Mouse (Mus musculus): ENCODE measurements around the gene Tmed6. TPM values are rescaled to one million over a fixed set of nuclear protein-coding genes. Genes with fewer than 3 reads are reported as not detected.
A peak's percentile ranks its signal among the peaks of the same experiment; 100 is the strongest.

The Tmed6 gene
- polyA plus RNA-seq, 1 experiment = not detected

- H3K4me3 ChIP-seq (ENCODE audit: insufficient read depth, low read length) = no peak overlapping the region
- TF ChIP-seq CTCF (IDR thresholded peaks at IDR 0.05; ENCODE audit: low read depth, low read length) = peak; percentile 64
- TF ChIP-seq POLR2A (IDR thresholded peaks at IDR 0.05; ENCODE audit: borderline replicate concordance, low read depth, low read length) = no peak
- peaks cover 13% of the 10 kb centered on the region for H3K4me1 ChIP-seq (ENCODE audit: control insufficient read depth, insufficient read depth, low read length)
- H3K27ac ChIP-seq (ENCODE audit: insufficient read depth, low read depth, low read length) = no peak overlapping the region
These were observed 39.1 kb upstream of the Tmed6 start for GRCm38 (mm10) chr8:107104547-107104946.

- no peak overlapping the region for H3K4me3 ChIP-seq (ENCODE audit: insufficient read depth, low read length)
- TF ChIP-seq POLR2A (IDR thresholded peaks at IDR 0.05; ENCODE audit: borderline replicate concordance, low read depth, low read length) = no peak
- no peak for TF ChIP-seq CTCF (IDR thresholded peaks at IDR 0.05; ENCODE audit: low read depth, low read length)
- no peak overlapping the region for H3K27ac ChIP-seq (ENCODE audit: insufficient read depth, low read depth, low read length)
- peaks cover 13% of the 10 kb centered on the region for H3K4me1 ChIP-seq (ENCODE audit: control insufficient read depth, insufficient read depth, low read length)
These were observed 35.2 kb upstream of the Tmed6 start for GRCm38 (mm10) chr8:107100635-107101034.

- Histone ChIP-seq H3K4me1 (ENCODE audit: control insufficient read depth, insufficient read depth, low read length) (peaks cover 13% of the 10 kb centered on the region), H3K27ac (ENCODE audit: insufficient read depth, low read depth, low read length) (peak within 1 kb of the TSS; percentile 83), H3K4me3 (ENCODE audit: insufficient read depth, low read length) (peak within 1 kb of the TSS; percentile 93)
- TF ChIP-seq POLR2A (IDR thresholded peaks at IDR 0.05; ENCODE audit: borderline replicate concordance, low read depth, low read length) (no peak; the same call in 1 of the 2 replicates), CTCF (IDR thresholded peaks at IDR 0.05; ENCODE audit: low read depth, low read length) (no peak)
These were observed 31.1 kb upstream of the Tmed6 start, which contains the start of gene Terf2 for GRCm38 (mm10) chr8:107096366-107097036. TSS of gene Terf2 (minus strand) at chr8:107096547.

- peak overlapping the region; percentile 93 for H3K4me3 ChIP-seq (ENCODE audit: insufficient read depth, low read length)
- peaks cover 12% of the 10 kb centered on the region for H3K4me1 ChIP-seq (ENCODE audit: control insufficient read depth, insufficient read depth, low read length)
- TF ChIP-seq CTCF (IDR thresholded peaks at IDR 0.05; ENCODE audit: low read depth, low read length) = no peak
- no peak for TF ChIP-seq POLR2A (IDR thresholded peaks at IDR 0.05; ENCODE audit: borderline replicate concordance, low read depth, low read length)
- H3K27ac ChIP-seq (ENCODE audit: insufficient read depth, low read depth, low read length) = peak overlapping the region; percentile 83
These were observed 30.4 kb upstream of the Tmed6 start for GRCm38 (mm10) chr8:107095717-107096365.

- H3K4me3 ChIP-seq (ENCODE audit: insufficient read depth, low read length) = no peak overlapping the region
- TF ChIP-seq POLR2A (IDR thresholded peaks at IDR 0.05; ENCODE audit: borderline replicate concordance, low read depth, low read length) (no peak), CTCF (IDR thresholded peaks at IDR 0.05; ENCODE audit: low read depth, low read length) (no peak)
- no peaks in the 10 kb centered on the region; the same call in 1 of the 2 replicates for H3K4me1 ChIP-seq (ENCODE audit: control insufficient read depth, insufficient read depth, low read length)
- H3K27ac ChIP-seq (ENCODE audit: insufficient read depth, low read depth, low read length) = no peak overlapping the region
These were observed 25.1 kb upstream of the Tmed6 start for GRCm38 (mm10) chr8:107090531-107090930.

- Histone ChIP-seq H3K4me3 (ENCODE audit: insufficient read depth, low read length) (no peak overlapping the region), H3K27ac (ENCODE audit: insufficient read depth, low read depth, low read length) (no peak overlapping the region), H3K4me1 (ENCODE audit: control insufficient read depth, insufficient read depth, low read length) (no peaks in the 10 kb centered on the region)
- TF ChIP-seq CTCF (IDR thresholded peaks at IDR 0.05; ENCODE audit: low read depth, low read length) (no peak), POLR2A (IDR thresholded peaks at IDR 0.05; ENCODE audit: borderline replicate concordance, low read depth, low read length) (no peak)
These were observed 23.2 kb upstream of the Tmed6 start for GRCm38 (mm10) chr8:107088526-107089063.

GRCm38 (mm10) chr8:107086018-107086417 is 20.6 kb upstream of the Tmed6 start:
- H3K4me3 ChIP-seq (ENCODE audit: insufficient read depth, low read length) = no peak overlapping the region
- TF ChIP-seq CTCF (IDR thresholded peaks at IDR 0.05; ENCODE audit: low read depth, low read length) (no peak), POLR2A (IDR thresholded peaks at IDR 0.05; ENCODE audit: borderline replicate concordance, low read depth, low read length) (no peak)
- no peaks in the 10 kb centered on the region for H3K4me1 ChIP-seq (ENCODE audit: control insufficient read depth, insufficient read depth, low read length)
- H3K27ac ChIP-seq (ENCODE audit: insufficient read depth, low read depth, low read length) = no peak overlapping the region

GRCm38 (mm10) chr8:107085358-107085757 is 19.9 kb upstream of the Tmed6 start:
- peak; percentile 51; the same call in 1 of the 2 replicates for TF ChIP-seq CTCF (IDR thresholded peaks at IDR 0.05; ENCODE audit: low read depth, low read length)
- TF ChIP-seq POLR2A (IDR thresholded peaks at IDR 0.05; ENCODE audit: borderline replicate concordance, low read depth, low read length) = no peak
- H3K4me3 ChIP-seq (ENCODE audit: insufficient read depth, low read length) = no peak overlapping the region
- no peaks in the 10 kb centered on the region for H3K4me1 ChIP-seq (ENCODE audit: control insufficient read depth, insufficient read depth, low read length)
- H3K27ac ChIP-seq (ENCODE audit: insufficient read depth, low read depth, low read length) = no peak overlapping the region

- TF ChIP-seq POLR2A (IDR thresholded peaks at IDR 0.05; ENCODE audit: borderline replicate concordance, low read depth, low read length) (no peak), CTCF (IDR thresholded peaks at IDR 0.05; ENCODE audit: low read depth, low read length) (no peak)
- peaks cover 12% of the 10 kb centered on the region; the same call in 1 of the 2 replicates for H3K4me1 ChIP-seq (ENCODE audit: control insufficient read depth, insufficient read depth, low read length)
- no peak overlapping the region for H3K4me3 ChIP-seq (ENCODE audit: insufficient read depth, low read length)
These were observed 10.9 kb upstream of the Tmed6 start for GRCm38 (mm10) chr8:107076239-107076888.

More at GRCm38 (mm10) chr8:107076239-107076888, 10.9 kb upstream of the Tmed6 start:
- no peak overlapping the region for H3K27ac ChIP-seq (ENCODE audit: insufficient read depth, low read depth, low read length)
